Mouse (Mus musculus) thymus, adult 2 months (tissue): ENCODE data around the gene Pcbd1.
"Not testable (repeated sequence)": the region's sequence is repeated elsewhere in the genome, so short reads cannot be mapped to it uniquely, and the experiment has no call there.

Source experiments
- CTCF ChIP-seq: fragments of 200-500 bp; IDR thresholded peaks from 2 replicates; pipeline ENCODE4 v1.5.1; 2012; ENCODE audit warnings: mild to moderate bottlenecking, control low read depth, low read length, moderate library complexity, borderline replicate concordance; ENCODE audit not compliant: control insufficient read depth, poor library complexity, insufficient read depth; ENCODE audit errors: extremely low read depth
- POLR2A ChIP-seq: fragments of 200-500 bp; IDR thresholded peaks from 2 replicates; pipeline ENCODE4 v1.6.1; 2012; ENCODE audit warnings: mild to moderate bottlenecking, low read length, control low read depth, moderate library complexity; ENCODE audit not compliant: control insufficient read depth, poor library complexity, insufficient read depth; ENCODE audit errors: extremely low read depth

DNA sequence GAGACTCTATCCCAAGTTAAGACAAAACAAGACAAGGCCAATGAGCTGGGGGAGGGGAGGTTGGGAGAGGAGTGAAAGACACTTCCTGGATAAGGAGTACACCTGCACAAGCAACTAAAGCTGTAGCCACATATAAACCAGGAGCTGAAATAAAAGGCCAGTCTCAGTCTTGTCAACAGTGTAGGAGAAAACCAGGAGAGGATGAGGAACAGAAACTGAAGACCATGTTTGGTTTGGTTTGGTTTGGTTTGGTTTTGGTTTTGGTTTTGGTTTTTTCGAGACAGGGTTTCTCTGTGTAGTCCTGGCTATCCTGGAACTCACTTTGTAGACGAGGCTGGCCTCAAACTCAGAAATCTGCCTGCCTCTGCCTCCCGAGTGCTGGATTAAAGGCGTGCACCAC is 32.6 kb downstream of the Pcbd1 start:
- TF ChIP-seq CTCF, POLR2A: not testable (repeated sequence)
